Mouse (Mus musculus): ENCODE results near the gene Dnajb14. TPM values are rescaled to one million over a fixed set of nuclear protein-coding genes. Genes with fewer than 3 reads are reported as not detected.

The Dnajb14 gene
- total and polyA plus RNA-seq, 3 experiments = 2.8 to 7.0 (median 4.4) TPM

DNA sequence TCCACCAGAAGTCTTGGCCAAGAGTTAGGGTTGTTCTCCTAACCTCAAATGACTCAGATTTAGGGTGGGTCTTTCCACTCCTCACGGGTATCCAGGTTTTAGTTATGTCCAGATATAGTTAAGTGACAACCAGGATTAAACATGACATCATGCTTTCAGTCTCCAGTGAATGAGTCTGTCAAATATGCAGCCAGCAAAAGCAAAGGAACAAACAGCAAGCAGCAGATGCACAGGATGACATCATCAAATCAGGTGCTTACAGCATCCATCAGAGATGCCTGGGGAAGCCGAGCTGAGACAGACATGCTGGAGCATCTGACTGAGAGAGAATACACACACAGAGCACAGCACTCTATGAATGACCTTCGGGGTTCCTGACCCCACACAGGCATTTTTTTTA lies 12.1 kb upstream of the Dnajb14 start:
- in situ Hi-C loops (cut with MboI; ENCODE audit: low pct_ligation_motif_present, low pct_unique_long_range_greater_than_20kb, low sequenced_read_pairs) = no loop called here
- DNase-seq (ENCODE audit: extremely low read depth) = no peak
- Histone ChIP-seq H3K4me1 (ENCODE audit: control insufficient read depth in 1 of 2, insufficient read depth in 2 of 2) (peaks cover 0 to 10% of the 10 kb centered on the region in 2 experiments; a peak in 2 of 4 replicates), H3K27me3 (replicated peaks) (no peaks in the 10 kb centered on the region), H3K27ac (ENCODE audit: insufficient read depth, low read depth) (no peak overlapping the region), H3K79me2 (replicated peaks; ENCODE audit: control insufficient read depth, extremely low read depth, insufficient read depth, poor library complexity, severe bottlenecking) (no peaks in the 10 kb centered on the region), H3K9me3 (replicated peaks; ENCODE audit: low read length) (peaks cover 6% of the 10 kb centered on the region), H3K4me3 (replicated peaks in 1 of 3; ENCODE audit: low read depth in 2 of 3, low read length in 2 of 3, poor library complexity in 1 of 3) (no peak overlapping the region), H3K36me3 (replicated peaks in 1 of 2; ENCODE audit: control insufficient read depth in 1 of 2, insufficient read depth in 1 of 2, low read length in 1 of 2) (peaks cover 0 to 3% of the 10 kb centered on the region in 2 experiments), H3K9ac (ENCODE audit: insufficient read depth, low read depth) (no peak overlapping the region), H3K4me2 (ENCODE audit: insufficient read depth, low read depth, poor library complexity, severe bottlenecking) (no peak overlapping the region)
- TF ChIP-seq JUN (IDR thresholded peaks at IDR 0.05; ENCODE audit: insufficient read depth, low read depth, low read length) = peak; percentile 54
- no peak for TF ChIP-seq POLR2A (IDR thresholded peaks at IDR 0.05; ENCODE audit: low read depth, low read length)
- no peak for TF ChIP-seq MAFK (IDR thresholded peaks at IDR 0.05; ENCODE audit: insufficient replicate concordance, low read length)
- 0 out of 2 replicates have a peak, but pooled peaks have one; percentile 9 for TF ChIP-seq IRF4 (IDR thresholded peaks at IDR 0.05; ENCODE audit: low read depth, low read length)
- no peak for TF ChIP-seq ZC3H11A (IDR thresholded peaks at IDR 0.05; ENCODE audit: low read depth, low read length)
- no peak for TF ChIP-seq MAZ (IDR thresholded peaks at IDR 0.05; ENCODE audit: low read depth, low read length)
- TF ChIP-seq UBTF (IDR thresholded peaks at IDR 0.05; ENCODE audit: low read depth, low read length) = no peak
- no peak; the same call in 1 of the 2 replicates for TF ChIP-seq RCOR1 (conservative IDR thresholded peaks at IDR 0.05; ENCODE audit: low read depth, low read length)
- 0 out of 2 replicates have a peak, but pooled peaks have one; percentile 33 for TF ChIP-seq TCF12 (IDR thresholded peaks at IDR 0.05; ENCODE audit: low read depth, low read length)
- no peak for TF ChIP-seq PAX5 (IDR thresholded peaks at IDR 0.05; ENCODE audit: low read length)
- TF ChIP-seq JUND (conservative IDR thresholded peaks at IDR 0.05; ENCODE audit: low read depth, low read length) = peak; percentile 69
- TF ChIP-seq EP300 (IDR thresholded peaks at IDR 0.05; ENCODE audit: low read length) = peak; percentile 20; the same call in 1 of the 2 replicates
- no peak for TF ChIP-seq USF1 (IDR thresholded peaks at IDR 0.05; ENCODE audit: low read depth, low read length)
- TF ChIP-seq GABPA (IDR thresholded peaks at IDR 0.05; ENCODE audit: insufficient replicate concordance, low read depth, low read length) = no peak
- TF ChIP-seq CHD2 (IDR thresholded peaks at IDR 0.05; ENCODE audit: low read length) = no peak
- no peak for TF ChIP-seq MAX (IDR thresholded peaks at IDR 0.05; ENCODE audit: low read length)
- no peak for TF ChIP-seq ZKSCAN1 (IDR thresholded peaks at IDR 0.05; ENCODE audit: borderline replicate concordance, low read depth, low read length)
- no peak for TF ChIP-seq POLR2AphosphoS2 (IDR thresholded peaks at IDR 0.05; ENCODE audit: low read depth, low read length)
- peak; percentile 61; the same call in 1 of the 2 replicates for TF ChIP-seq MEF2A (IDR thresholded peaks at IDR 0.05; ENCODE audit: borderline replicate concordance, low read depth, low read length)
- TF ChIP-seq BHLHE40 (IDR thresholded peaks at IDR 0.05; ENCODE audit: low read depth, low read length) = 0 out of 2 replicates have a peak, but pooled peaks have one; percentile 18
- no peak for TF ChIP-seq SMC3 (IDR thresholded peaks at IDR 0.05; ENCODE audit: low read depth, low read length)
- TF ChIP-seq ETS1 (conservative IDR thresholded peaks at IDR 0.05; ENCODE audit: low read depth, low read length) = peak; percentile 53; the same call in 1 of the 2 replicates
- TF ChIP-seq KAT2A (IDR thresholded peaks at IDR 0.05; ENCODE audit: insufficient replicate concordance, low read length) = no peak
- dilution Hi-C loops (cut with MboI; ENCODE audit: extremely low pct_ligation_motif_present, extremely low pct_unique_long_range_greater_than_20kb, low sequenced_read_pairs) = no loop called here

Measured in CH12.LX (cell line).